Mouse (Mus musculus): ENCODE results near the gene Olfr691.
"Not testable (repeated sequence)": the region's sequence is repeated elsewhere in the genome, so short reads cannot be mapped to it uniquely, and the experiment has no call there.

Gene Olfr691

GRCm38 (mm10) chr7:105342170-105342569, at the start of gene Olfr691:
Gene Olfr691 (minus strand): TSS chr7:105342270.
- no peak for DNase-seq (ENCODE audit: low spot score)

- no peak for DNase-seq (ENCODE audit: low spot score)
Measured at GRCm38 (mm10) chr7:105390236-105390635, 48.2 kb upstream of the Olfr691 start.

GRCm38 (mm10) chr7:105387696-105388095, 45.6 kb upstream of the Olfr691 start:
- DNase-seq (ENCODE audit: low spot score) = no peak

GRCm38 (mm10) chr7:105380329-105380728, 38.3 kb upstream of the Olfr691 start:
- no peak for DNase-seq (ENCODE audit: low spot score)

GRCm38 (mm10) chr7:105374866-105375265, 32.8 kb upstream of the Olfr691 start, which contains the start of gene Gm5901:
Gene Gm5901 (plus strand): TSS chr7:105375038.
- no peak for DNase-seq (ENCODE audit: low spot score)

GRCm38 (mm10) chr7:105373976-105374375, 31.9 kb upstream of the Olfr691 start:
- peak; percentile 39 for DNase-seq (ENCODE audit: low spot score)

- no peak for DNase-seq (ENCODE audit: low spot score)
Measured at GRCm38 (mm10) chr7:105373509-105373908, 31.4 kb upstream of the Olfr691 start.

GRCm38 (mm10) chr7:105372912-105373311, 30.8 kb upstream of the Olfr691 start:
- no peak for DNase-seq (ENCODE audit: low spot score)

- DNase-seq (ENCODE audit: low spot score) = no peak
Measured at GRCm38 (mm10) chr7:105368521-105368920, 26.5 kb upstream of the Olfr691 start.

- DNase-seq (ENCODE audit: low spot score) = no peak
Measured at GRCm38 (mm10) chr7:105367930-105368329, 25.9 kb upstream of the Olfr691 start, which contains the start of gene Olfr692. Gene Olfr692 (plus strand): TSS chr7:105368230.

- DNase-seq (ENCODE audit: low spot score) = no peak
Measured at GRCm38 (mm10) chr7:105367268-105367667, 25.2 kb upstream of the Olfr691 start.

GRCm38 (mm10) chr7:105361713-105362112, 19.6 kb upstream of the Olfr691 start:
- DNase-seq (ENCODE audit: low spot score) = no peak

- not testable (repeated sequence) for DNase-seq (ENCODE audit: low spot score)
Measured at GRCm38 (mm10) chr7:105356487-105356886, 14.4 kb upstream of the Olfr691 start.

- not testable (repeated sequence) for DNase-seq (ENCODE audit: low spot score)
Measured at GRCm38 (mm10) chr7:105356064-105356463, 14.0 kb upstream of the Olfr691 start.

GRCm38 (mm10) chr7:105342752-105343151, 682 bp upstream of the Olfr691 start:
- DNase-seq (ENCODE audit: low spot score) = no peak

GRCm38 (mm10) chr7:105334004-105334403, 8.1 kb downstream of the Olfr691 start, which contains the start of gene Olfr690:
Gene Olfr690 (minus strand): TSS chr7:105334104.
- DNase-seq (ENCODE audit: low spot score) = no peak

GRCm38 (mm10) chr7:105325302-105325701, 16.8 kb downstream of the Olfr691 start:
- DNase-seq (ENCODE audit: low spot score) = no peak

GRCm38 (mm10) chr7:105310865-105311264, 31.2 kb downstream of the Olfr691 start, which contains the start of gene Olfr689:
Gene Olfr689 (plus strand): TSS chr7:105311165.
- no peak for DNase-seq (ENCODE audit: low spot score)

GRCm38 (mm10) chr7:105290051-105290450, 52.0 kb downstream of the Olfr691 start:
- no peak for DNase-seq (ENCODE audit: low spot score)

- DNase-seq (ENCODE audit: low spot score) = no peak
Measured at GRCm38 (mm10) chr7:105287795-105288194, 54.3 kb downstream of the Olfr691 start, which contains the start of gene Olfr688. Gene Olfr688 (plus strand): TSS chr7:105288095.
